Mouse (Mus musculus) midbrain, embryonic 15.5 days (tissue): ENCODE measurements around the gene Tmem255b. TPM values are rescaled to one million over a fixed set of nuclear protein-coding genes. Genes with fewer than 3 reads are reported as not detected.

Experiments used
- ATAC-seq: fragments of 200-750 bp; cut with Nextera tagmentation; replicated peaks from 2 replicates; pipeline ENCODE4 v1.8.0; 2017; ENCODE audit warnings: moderate TSS enrichment
- H3K27ac ChIP-seq: fragments of 300-500 bp; sonication (generic); 2 replicates; pipeline ENCODE4 v1.5.1; 2015; ENCODE audit warnings: mild to moderate bottlenecking, inconsistent platforms
- H3K27me3 ChIP-seq: fragments of 300-500 bp; sonication (generic); replicated peaks from 2 replicates; pipeline ENCODE4 v1.6.1; 2015; ENCODE audit warnings: inconsistent platforms
- H3K36me3 ChIP-seq: fragments of 300-500 bp; sonication (generic); replicated peaks from 2 replicates; pipeline ENCODE4 v1.6.1; 2015; ENCODE audit warnings: inconsistent platforms
- H3K4me1 ChIP-seq: fragments of 300-500 bp; sonication (generic); 2 replicates; pipeline ENCODE4 v1.6.1; 2015; ENCODE audit warnings: inconsistent platforms
- H3K4me2 ChIP-seq: fragments of 300-500 bp; sonication (generic); 2 replicates; pipeline ENCODE4 v1.6.1; 2015; ENCODE audit warnings: inconsistent platforms, mild to moderate bottlenecking, moderate library complexity
- H3K4me3 ChIP-seq: fragments of 300-500 bp; sonication (generic); 2 replicates; pipeline ENCODE4 v1.5.1; 2015; ENCODE audit warnings: mild to moderate bottlenecking, inconsistent platforms
- H3K9ac ChIP-seq: fragments of 300-500 bp; sonication (generic); 2 replicates; pipeline ENCODE4 v1.6.1; 2015; ENCODE audit warnings: mild to moderate bottlenecking, inconsistent platforms
- H3K9me3 ChIP-seq: fragments of 300-500 bp; sonication (generic); 2 replicates; pipeline ENCODE4 v1.6.1; 2016; ENCODE audit warnings: inconsistent platforms
- WGBS: fragments of 180-500 bp; shearing (Covaris S2); methylation state at CpG from one replicate; pipeline ENCODE4 v1.1.7; 2015; ENCODE audit warnings: mixed read lengths; 5-methylcytosine and 5-hydroxymethylcytosine counted together
- polyA plus RNA-seq: library from polyadenylated mRNA; unstranded; fragments of >200 nt; fragmentation: Nextera tagmentation; extraction: Ambion mirVana; gene quantifications from 2 replicates; pipeline ENCODE4 v1.2.1, GENCODE M21; 2015

The Tmem255b gene
- polyA plus RNA-seq, 1 experiment from 2014 or later = 0.61 TPM

DNA sequence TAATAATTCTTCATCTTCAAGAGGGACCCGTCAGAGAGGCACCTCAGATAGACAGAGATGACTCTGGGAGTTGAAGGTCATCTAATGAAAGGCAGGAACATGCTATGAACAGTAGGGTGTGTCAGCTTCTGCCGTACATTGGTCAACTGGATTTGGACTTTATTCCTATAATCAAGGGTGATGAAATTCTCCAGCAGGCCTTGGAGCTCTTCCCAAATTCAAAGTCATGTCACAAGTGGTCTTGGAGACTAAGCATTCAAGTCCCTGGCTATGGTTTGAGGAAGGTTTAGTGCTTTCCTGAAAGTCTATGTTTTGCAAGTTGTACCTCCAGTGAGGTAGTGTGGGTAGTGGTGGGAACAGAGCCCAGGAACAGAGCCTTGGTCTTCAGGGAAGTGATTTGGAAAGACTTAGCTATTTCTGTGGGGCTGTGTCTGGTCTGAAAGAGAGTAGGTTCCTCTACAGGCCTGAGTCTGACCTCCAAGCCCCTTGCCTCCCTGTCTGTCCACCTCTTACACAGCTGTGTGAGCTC, 15.8 kb upstream of the Tmem255b start:
- no peak for ATAC-seq
- 79% methylated on average over 2 of the region's 2 CpGs for WGBS
- Histone ChIP-seq H3K4me2 (no peak overlapping the region), H3K27ac (no peak overlapping the region), H3K9me3 (no peaks in the 10 kb centered on the region), H3K36me3 (no peaks in the 10 kb centered on the region), H3K4me1 (no peaks in the 10 kb centered on the region), H3K4me3 (no peak overlapping the region), H3K9ac (no peak overlapping the region), H3K27me3 (no peaks in the 10 kb centered on the region)

DNA sequence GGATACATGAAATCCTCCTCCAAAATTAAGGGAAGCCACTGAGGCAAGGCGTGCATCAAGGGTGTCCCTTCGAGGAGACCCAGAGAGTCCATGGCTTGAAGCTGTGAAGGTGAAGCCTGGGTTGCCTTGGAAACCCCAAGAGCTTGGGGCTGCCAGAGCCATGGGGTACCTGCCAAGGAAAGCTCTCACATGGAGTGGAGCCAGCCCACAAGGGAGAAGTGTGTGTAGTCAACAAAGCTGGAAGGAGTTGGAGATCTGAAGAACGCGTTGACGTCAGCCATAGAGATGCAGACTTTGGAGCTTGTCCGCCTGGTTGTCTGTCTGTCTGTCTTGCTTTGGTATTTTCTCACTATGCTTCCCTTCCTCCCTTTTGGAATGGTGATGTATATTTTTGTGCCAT, 14.0 kb upstream of the Tmem255b start:
- H3K9me3 ChIP-seq = no peaks in the 10 kb centered on the region
- H3K27me3 ChIP-seq = no peaks in the 10 kb centered on the region
- no peak overlapping the region for H3K4me3 ChIP-seq
- no peak overlapping the region for H3K27ac ChIP-seq
- 91% methylated on average over 6 of the region's 6 CpGs for WGBS
- H3K4me1 ChIP-seq = no peaks in the 10 kb centered on the region
- no peak for ATAC-seq
- no peak overlapping the region for H3K4me2 ChIP-seq
- H3K9ac ChIP-seq = no peak overlapping the region
- H3K36me3 ChIP-seq = no peaks in the 10 kb centered on the region

DNA sequence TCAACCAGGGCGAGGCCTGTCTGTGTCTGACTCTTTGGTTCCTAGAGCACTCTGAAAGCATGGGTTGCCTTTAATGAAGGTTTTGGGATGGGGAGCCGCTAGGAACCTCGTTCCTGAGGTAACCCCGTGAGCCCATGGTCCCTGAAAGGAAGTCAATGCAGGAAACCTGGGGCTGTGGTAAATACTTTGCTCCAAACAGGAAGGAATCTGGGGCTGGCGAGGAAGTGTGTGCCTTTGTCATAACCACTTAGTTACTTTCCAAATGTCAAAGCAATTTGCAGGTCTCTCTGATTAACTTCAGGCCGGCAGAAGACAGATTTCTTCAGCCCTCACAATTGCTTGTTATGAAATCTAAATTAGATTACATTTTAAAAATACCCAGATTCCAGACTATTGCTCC, 7.6 kb upstream of the Tmem255b start:
- Histone ChIP-seq H3K4me3 (no peak overlapping the region), H3K4me2 (no peak overlapping the region), H3K27ac (no peak overlapping the region), H3K9me3 (no peaks in the 10 kb centered on the region), H3K4me1 (no peaks in the 10 kb centered on the region), H3K36me3 (no peaks in the 10 kb centered on the region), H3K9ac (no peak overlapping the region), H3K27me3 (no peaks in the 10 kb centered on the region)
- ATAC-seq = no peak
- 82% methylated on average over 6 of the region's 6 CpGs for WGBS

DNA sequence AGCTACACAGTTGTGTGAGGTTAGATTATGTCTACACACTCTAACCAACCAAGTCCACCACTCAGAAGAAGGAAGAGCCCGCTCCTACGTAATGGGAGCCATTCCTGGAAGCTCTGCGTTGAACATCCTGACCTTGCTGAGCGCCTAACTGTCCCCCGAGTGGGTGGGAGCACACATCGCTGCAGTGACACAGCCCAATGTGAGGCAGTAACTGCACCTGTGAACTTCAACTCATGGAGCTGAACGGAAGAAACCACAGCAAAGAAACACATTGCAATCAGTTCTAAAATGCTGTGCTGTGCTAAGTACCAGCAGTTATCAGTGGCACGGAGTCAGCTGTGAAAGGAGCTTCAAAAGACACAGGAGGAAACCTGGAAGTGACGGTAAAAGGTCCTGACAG, 6.8 kb upstream of the Tmem255b start:
- ATAC-seq = no peak
- no peak overlapping the region for H3K9ac ChIP-seq
- no peaks in the 10 kb centered on the region for H3K9me3 ChIP-seq
- H3K4me1 ChIP-seq = no peaks in the 10 kb centered on the region
- H3K27ac ChIP-seq = no peak overlapping the region
- no peak overlapping the region for H3K4me2 ChIP-seq
- H3K4me3 ChIP-seq = no peak overlapping the region
- WGBS = 90% methylated on average over 9 of the region's 9 CpGs
- no peaks in the 10 kb centered on the region for H3K36me3 ChIP-seq
- H3K27me3 ChIP-seq = no peaks in the 10 kb centered on the region

DNA sequence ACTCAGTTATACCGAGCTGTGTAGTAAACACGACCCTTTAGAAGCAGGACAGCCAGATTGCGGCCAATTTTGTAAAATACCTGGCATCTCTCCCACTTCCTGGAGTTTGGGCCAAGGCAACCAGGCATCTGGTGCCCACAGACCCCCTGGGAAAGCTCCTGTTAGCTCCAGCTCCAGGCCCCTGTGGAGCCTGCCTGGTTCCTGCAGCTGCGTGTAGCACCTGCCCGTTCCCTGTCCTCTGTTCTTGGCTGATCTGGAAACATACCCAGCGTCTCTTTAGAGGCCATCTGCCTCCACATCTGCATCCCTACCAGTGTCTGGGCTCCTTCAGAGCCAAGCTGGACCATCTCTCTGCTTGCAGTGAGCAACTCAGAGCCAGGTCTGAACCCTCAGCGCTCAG, 4.6 kb upstream of the Tmem255b start:
- Histone ChIP-seq H3K4me3 (no peak overlapping the region), H3K4me1 (no peaks in the 10 kb centered on the region; the same call in 1 of the 2 replicates), H3K36me3 (no peaks in the 10 kb centered on the region), H3K27me3 (peaks cover 13% of the 10 kb centered on the region; the same call in 1 of the 2 replicates), H3K9me3 (no peaks in the 10 kb centered on the region), H3K9ac (no peak overlapping the region), H3K4me2 (no peak overlapping the region), H3K27ac (no peak overlapping the region)
- ATAC-seq = no peak
- WGBS = 80% methylated on average over 7 of the region's 7 CpGs

DNA sequence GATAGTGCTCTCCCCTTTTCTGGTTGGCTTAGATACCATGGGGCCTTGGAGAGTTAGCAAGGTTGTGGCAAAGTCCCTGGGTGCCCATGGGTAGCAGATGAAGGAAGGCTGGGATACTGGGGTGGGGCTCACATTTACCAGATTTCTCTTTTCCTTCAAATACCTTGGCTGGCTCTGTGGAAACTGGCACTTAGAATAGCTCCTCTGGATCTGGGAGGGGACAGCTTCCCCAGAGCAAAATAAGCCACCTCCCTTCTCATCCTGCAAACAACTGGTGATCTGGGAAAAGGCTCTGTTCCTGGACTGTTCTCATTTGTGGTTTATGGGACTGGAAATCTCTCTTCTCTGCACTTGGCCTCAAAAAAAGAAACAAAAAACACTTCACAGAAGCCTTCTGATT, 4.1 kb upstream of the Tmem255b start:
- Histone ChIP-seq H3K4me2 (no peak overlapping the region), H3K9me3 (no peaks in the 10 kb centered on the region), H3K4me1 (no peaks in the 10 kb centered on the region; the same call in 1 of the 2 replicates), H3K9ac (no peak overlapping the region), H3K4me3 (no peak overlapping the region), H3K27me3 (peaks cover 17% of the 10 kb centered on the region), H3K27ac (no peak overlapping the region), H3K36me3 (no peaks in the 10 kb centered on the region)
- no peak for ATAC-seq

DNA sequence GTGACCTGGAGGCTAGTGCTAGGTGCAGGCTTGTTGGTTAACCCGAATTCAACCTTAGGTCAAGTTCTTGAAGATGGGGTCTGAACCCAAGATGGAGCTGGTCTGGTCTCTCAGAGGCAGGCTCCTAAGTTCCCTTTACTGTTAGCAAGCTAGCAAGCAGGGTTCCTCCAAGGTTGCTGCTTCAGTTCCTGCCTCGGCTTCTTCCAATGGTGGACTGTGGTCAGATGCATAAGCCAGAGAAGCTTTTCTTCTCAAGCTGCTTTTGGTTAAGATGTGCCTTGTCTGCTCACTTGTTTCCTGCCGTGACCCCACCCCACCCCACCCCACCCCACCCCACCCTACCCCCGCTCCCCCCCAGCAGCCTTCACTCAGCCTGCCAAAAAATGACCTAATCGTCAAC, 1.9 kb upstream of the Tmem255b start:
- H3K9me3 ChIP-seq = no peaks in the 10 kb centered on the region
- H3K27me3 ChIP-seq = peaks cover 21% of the 10 kb centered on the region
- no peaks in the 10 kb centered on the region; the same call in 1 of the 2 replicates for H3K4me1 ChIP-seq
- ATAC-seq = no peak
- no peak overlapping the region for H3K9ac ChIP-seq
- WGBS = 87% methylated on average over 5 of the region's 5 CpGs
- H3K36me3 ChIP-seq = no peaks in the 10 kb centered on the region
- H3K27ac ChIP-seq = no peak overlapping the region
- H3K4me2 ChIP-seq = no peak overlapping the region
- H3K4me3 ChIP-seq = no peak overlapping the region

DNA sequence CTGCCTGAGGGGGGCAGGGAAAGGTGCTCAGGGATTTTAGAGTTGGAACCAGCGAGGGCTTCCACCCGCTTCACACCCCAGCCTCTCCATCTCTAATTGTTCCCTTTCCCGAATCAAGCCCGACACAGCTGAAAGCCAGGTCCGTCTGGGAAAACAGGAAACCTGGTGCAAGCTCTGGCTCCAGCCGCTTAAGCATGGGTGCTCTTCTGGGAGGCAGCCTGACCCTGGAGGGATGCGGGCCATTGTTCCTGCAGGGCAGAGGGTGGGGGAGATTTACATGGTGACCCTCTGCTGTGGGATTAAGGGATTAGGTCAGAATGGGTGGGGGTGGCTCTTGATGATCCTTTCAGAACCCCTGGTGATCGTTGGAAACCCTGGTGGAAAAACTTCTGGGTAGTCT, 1.1 kb downstream of the Tmem255b start:
- ATAC-seq = no peak
- Histone ChIP-seq H3K27me3 (peaks cover 21% of the 10 kb centered on the region), H3K9ac (no peak overlapping the region), H3K4me3 (no peak overlapping the region), H3K9me3 (no peaks in the 10 kb centered on the region), H3K36me3 (no peaks in the 10 kb centered on the region), H3K27ac (no peak overlapping the region), H3K4me1 (no peaks in the 10 kb centered on the region; the same call in 1 of the 2 replicates), H3K4me2 (no peak overlapping the region)
- 5% methylated on average over 8 of the region's 8 CpGs for WGBS

DNA sequence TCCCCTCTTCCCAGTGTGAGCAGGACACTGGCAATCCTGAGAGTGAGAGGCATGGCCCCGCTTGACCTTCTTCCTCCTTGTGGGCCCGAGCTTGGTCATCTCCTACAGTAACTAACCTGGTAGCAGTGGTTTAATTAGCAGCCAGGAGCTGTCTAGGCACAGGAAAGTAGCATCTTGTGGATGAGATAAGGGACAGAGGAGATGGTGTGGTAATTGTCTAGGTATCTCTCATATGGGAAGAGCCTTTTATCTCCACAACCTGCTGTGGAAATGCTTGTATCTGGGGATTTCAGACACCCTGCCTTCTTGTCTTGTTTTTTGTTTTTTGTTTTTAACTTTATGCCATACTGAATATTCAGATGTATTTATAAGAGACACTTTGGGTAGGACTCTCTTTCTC, 2.5 kb downstream of the Tmem255b start:
- Histone ChIP-seq H3K4me2 (no peak overlapping the region), H3K27ac (no peak overlapping the region), H3K36me3 (no peaks in the 10 kb centered on the region), H3K9me3 (no peaks in the 10 kb centered on the region), H3K27me3 (peaks cover 21% of the 10 kb centered on the region), H3K9ac (no peak overlapping the region), H3K4me3 (no peak overlapping the region), H3K4me1 (no peaks in the 10 kb centered on the region; the same call in 1 of the 2 replicates)
- 82% methylated on average over 2 of the region's 2 CpGs for WGBS
- no peak for ATAC-seq

DNA sequence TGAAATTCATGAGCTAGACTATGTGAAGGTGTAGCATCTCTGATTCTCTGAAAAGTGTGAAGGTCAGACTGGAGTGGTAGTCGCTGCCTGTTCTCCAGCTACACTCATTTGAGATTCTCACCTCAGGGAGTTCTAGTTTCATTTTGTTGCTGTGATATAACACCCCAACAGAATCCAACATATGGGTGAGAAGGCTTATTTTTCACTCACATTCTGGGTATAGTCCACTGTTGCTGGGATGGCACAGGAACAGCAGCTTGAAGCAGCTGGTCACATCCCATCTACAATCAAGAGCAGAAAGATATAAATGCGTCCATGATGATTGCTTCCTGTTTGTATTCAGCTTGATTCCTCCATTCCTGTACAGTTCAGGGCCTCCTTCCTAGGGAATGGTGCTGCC, 7.2 kb downstream of the Tmem255b start:
- Histone ChIP-seq H3K9me3 (no peaks in the 10 kb centered on the region), H3K4me3 (no peak overlapping the region), H3K27me3 (no peaks in the 10 kb centered on the region), H3K4me1 (no peaks in the 10 kb centered on the region), H3K27ac (no peak overlapping the region), H3K36me3 (no peaks in the 10 kb centered on the region), H3K9ac (no peak overlapping the region), H3K4me2 (no peak overlapping the region)
- ATAC-seq = no peak
- WGBS = 87% methylated on average over 2 of the region's 2 CpGs

DNA sequence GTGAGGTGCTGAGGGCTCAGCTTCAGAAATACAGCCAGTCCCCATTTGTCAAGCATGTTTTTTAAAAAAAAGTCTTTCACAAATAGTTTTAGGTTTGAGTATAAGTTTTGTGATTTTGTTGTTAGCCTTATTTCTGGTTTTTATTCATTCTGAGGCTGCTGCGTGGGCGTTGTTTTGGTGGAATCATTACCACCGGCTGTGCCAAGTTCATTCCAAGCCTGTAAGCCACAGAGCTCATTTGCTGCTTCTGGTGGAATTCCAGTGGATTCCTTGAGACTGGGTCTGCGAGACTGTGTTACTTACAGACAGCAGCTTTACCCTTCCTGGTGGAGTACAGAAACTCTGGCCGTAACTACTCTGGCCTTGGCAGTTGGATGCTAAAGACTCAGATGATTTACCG, 11.5 kb downstream of the Tmem255b start:
- no peaks in the 10 kb centered on the region for H3K27me3 ChIP-seq
- no peak overlapping the region for H3K9ac ChIP-seq
- no peak overlapping the region for H3K27ac ChIP-seq
- no peaks in the 10 kb centered on the region for H3K36me3 ChIP-seq
- no peaks in the 10 kb centered on the region for H3K4me1 ChIP-seq
- ATAC-seq = no peak
- H3K4me3 ChIP-seq = no peak overlapping the region
- 91% methylated on average over 6 of the region's 6 CpGs for WGBS
- H3K4me2 ChIP-seq = no peak overlapping the region
- H3K9me3 ChIP-seq = no peaks in the 10 kb centered on the region

DNA sequence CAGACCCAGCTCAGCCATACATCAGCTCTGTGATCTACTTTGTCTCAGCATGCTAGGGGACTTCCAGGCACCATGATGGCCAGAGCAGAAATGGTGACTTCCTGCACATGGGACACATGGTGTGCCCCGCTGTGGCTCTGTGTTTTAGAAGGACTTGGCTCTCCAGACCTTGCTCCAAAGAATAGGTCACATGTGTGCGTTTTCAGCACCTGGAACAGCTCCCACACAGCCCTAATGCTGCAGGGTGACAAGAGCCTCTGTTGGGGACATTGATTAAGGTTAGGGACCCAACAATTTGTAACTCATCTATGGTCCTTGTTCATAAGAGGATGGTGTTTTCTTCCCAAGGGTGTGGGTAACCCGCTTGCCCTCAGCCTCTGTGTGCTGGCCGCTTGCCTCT, 13.2 kb downstream of the Tmem255b start:
- no peak for ATAC-seq
- no peak overlapping the region for H3K9ac ChIP-seq
- no peaks in the 10 kb centered on the region for H3K36me3 ChIP-seq
- H3K9me3 ChIP-seq = no peaks in the 10 kb centered on the region
- WGBS = 65% methylated on average over 4 of the region's 4 CpGs
- no peak overlapping the region for H3K4me2 ChIP-seq
- no peak overlapping the region for H3K27ac ChIP-seq
- H3K27me3 ChIP-seq = no peaks in the 10 kb centered on the region
- no peak overlapping the region for H3K4me3 ChIP-seq
- no peaks in the 10 kb centered on the region for H3K4me1 ChIP-seq

DNA sequence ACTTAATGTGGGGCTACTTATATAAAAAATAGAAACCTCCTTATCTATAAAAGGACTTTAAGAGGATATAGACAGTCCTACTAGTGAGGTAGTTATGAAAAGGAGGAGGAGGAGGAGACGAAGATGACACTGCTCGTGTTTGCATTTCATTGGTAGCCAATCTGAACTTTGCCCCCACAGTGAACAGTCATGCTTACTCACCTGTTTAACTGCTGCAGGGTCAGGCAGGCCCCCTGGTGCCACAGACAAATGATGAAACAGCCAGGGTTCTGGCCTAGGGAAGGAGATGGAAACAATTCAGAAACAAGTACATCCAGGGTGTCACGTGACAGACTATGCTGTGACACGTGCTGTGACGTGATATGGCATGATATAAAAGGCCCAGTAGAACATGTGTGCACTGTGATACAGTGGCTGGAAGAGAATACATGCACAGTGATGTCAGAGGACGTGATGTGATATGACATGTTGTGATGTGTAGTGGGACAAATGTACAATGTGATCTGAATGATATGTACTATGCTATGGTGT, 16.8 kb downstream of the Tmem255b start:
- ATAC-seq = no peak
- Histone ChIP-seq H3K36me3 (no peaks in the 10 kb centered on the region), H3K4me2 (no peak overlapping the region)

More for the DNA sequence above, 16.8 kb downstream of the Tmem255b start:
- no peak overlapping the region for H3K4me3 ChIP-seq
- no peaks in the 10 kb centered on the region for H3K9me3 ChIP-seq
- no peak overlapping the region for H3K9ac ChIP-seq
- H3K4me1 ChIP-seq = peaks cover 4% of the 10 kb centered on the region; the same call in 1 of the 2 replicates
- WGBS = 76% methylated on average over 6 of the region's 6 CpGs
- H3K27me3 ChIP-seq = no peaks in the 10 kb centered on the region
- no peak overlapping the region for H3K27ac ChIP-seq
